In the genomic region with DNA sequence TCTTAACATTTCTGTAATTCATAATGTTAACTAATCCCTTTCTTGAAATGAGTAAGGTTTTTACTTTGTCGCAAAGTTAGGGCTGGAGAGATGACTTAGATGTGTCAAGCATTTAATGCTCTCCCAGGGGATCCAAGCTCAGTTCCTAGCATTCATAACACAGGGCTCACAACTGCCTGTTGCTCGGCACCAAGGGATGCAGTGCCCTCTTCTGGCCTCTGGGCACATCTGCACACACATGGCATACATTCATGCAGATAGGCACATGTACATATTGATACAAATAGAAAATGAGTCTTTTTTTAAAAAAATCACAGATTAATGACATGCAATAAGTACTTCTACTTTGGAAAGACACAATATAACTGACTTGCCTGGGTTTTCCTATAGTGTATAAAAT, we compare ENCODE assay signal across 27 mouse cellular contexts. TPM values are rescaled to one million over a fixed set of nuclear protein-coding genes. Genes with fewer than 3 reads are reported as not detected.
DNase-seq lines count a peak whose midpoint lies in the region; ATAC-seq and TF ChIP-seq lines count a peak whose summit lies in the region.
"Had no signal": no experiment of that assay in that cellular context is flagged by ENCODE, and none has a peak within 500 bp of the region (broad histone marks: within the 10 kb centered on the region; RNA-seq: fewer than 3 reads in every experiment).

No protein-coding gene starts in this region.

- H3K27ac ChIP-seq in intestine, postnatal 0 days (ENCODE audit: low read depth, low read length): no peak overlapping the region
- no peak overlapping the region for H3K27ac ChIP-seq in intestine, embryonic 15.5 days
- no peak overlapping the region for H3K27ac ChIP-seq in midbrain, postnatal 0 days (ENCODE audit: low read depth, low read length)
- no peak overlapping the region for H3K27ac ChIP-seq in midbrain, embryonic 16.5 days (ENCODE audit: low read length)
- no peak overlapping the region for H3K27ac ChIP-seq in stomach, postnatal 0 days (replicated peaks)
- H3K27ac ChIP-seq: forebrain, embryonic 12.5 days; heart, embryonic 10.5 days; hindbrain, embryonic 15.5 days; limb, embryonic 13.5 days; liver, embryonic 13.5 days; midbrain, embryonic 13.5 days; neural tube, embryonic 15.5 days had no signal

- peak; percentile 32 for TF ChIP-seq CTCF in intestine, postnatal 0 days (IDR thresholded peaks at IDR 0.05; ENCODE audit: low read depth)
- peak; percentile 26; the same call in 1 of the 2 replicates for TF ChIP-seq CTCF in midbrain, postnatal 0 days (IDR thresholded peaks at IDR 0.05)
- TF ChIP-seq CTCF in Patski (IDR thresholded peaks at IDR 0.05): peak; percentile 58
- TF ChIP-seq CTCF in stomach, postnatal 0 days (IDR thresholded peaks at IDR 0.05; ENCODE audit: low read depth): 0 out of 2 replicates have a peak, but pooled peaks have one; percentile 15

- H3K36me3 ChIP-seq in intestine, postnatal 0 days (ENCODE audit: control insufficient read depth, insufficient read depth): no peaks in the 10 kb centered on the region
- no peaks in the 10 kb centered on the region for H3K36me3 ChIP-seq in intestine, embryonic 15.5 days
- no peaks in the 10 kb centered on the region for H3K36me3 ChIP-seq in midbrain, postnatal 0 days (ENCODE audit: insufficient read depth, low read length)
- H3K36me3 ChIP-seq in midbrain, embryonic 16.5 days (ENCODE audit: control insufficient read depth, insufficient read depth, low read length): no peaks in the 10 kb centered on the region
- H3K36me3 ChIP-seq in stomach, postnatal 0 days (ENCODE audit: control insufficient read depth, insufficient read depth, low read length): no peaks in the 10 kb centered on the region
- H3K36me3 ChIP-seq: forebrain, embryonic 12.5 days; heart, embryonic 10.5 days; hindbrain, embryonic 15.5 days; limb, embryonic 13.5 days; liver, embryonic 13.5 days; midbrain, embryonic 13.5 days; neural tube, embryonic 15.5 days had no signal

- POLR2A ChIA-PET in Patski (lab: Charles Lee): no interaction called here

- no peak for ATAC-seq in intestine, postnatal 0 days
- ATAC-seq in intestine, embryonic 15.5 days: no peak
- ATAC-seq in midbrain, postnatal 0 days (ENCODE audit: low FRiP score): no peak
- ATAC-seq in midbrain, embryonic 16.5 days: no peak
- ATAC-seq in Patski: no peak
- no peak for ATAC-seq in stomach, postnatal 0 days (ENCODE audit: low FRiP score, low TSS enrichment)
- ATAC-seq: inflammation-experienced regulatory T-cells, adult 6 months; midbrain, embryonic 13.5 days had no signal

- WGBS in intestine, postnatal 0 days: 89% methylated on average over 2 of the region's 2 CpGs
- 89% methylated on average over 2 of the region's 2 CpGs for WGBS in intestine, embryonic 15.5 days
- 91% methylated on average over 2 of the region's 2 CpGs for WGBS in midbrain, postnatal 0 days
- WGBS in midbrain, embryonic 16.5 days: 87% methylated on average over 2 of the region's 2 CpGs
- WGBS in stomach, postnatal 0 days: 89% methylated on average over 2 of the region's 2 CpGs

- intact Hi-C loops in left cerebral cortex, postnatal 14 days (cut with DNase I): no loop called here

- in situ Hi-C loops in Patski (cut with MboI; ENCODE audit: low pct_unique_long_range_greater_than_20kb): no loop called here

- no peak overlapping the region for H3K9ac ChIP-seq in intestine, postnatal 0 days (ENCODE audit: low read depth, low read length)
- no peak overlapping the region for H3K9ac ChIP-seq in intestine, embryonic 15.5 days
- H3K9ac ChIP-seq in midbrain, postnatal 0 days (replicated peaks; ENCODE audit: low read length, poor library complexity, severe bottlenecking): no peak overlapping the region
- H3K9ac ChIP-seq in midbrain, embryonic 16.5 days (ENCODE audit: low read depth, low read length): no peak overlapping the region
- no peak overlapping the region for H3K9ac ChIP-seq in stomach, postnatal 0 days (ENCODE audit: low read length)
- H3K9ac ChIP-seq: forebrain, embryonic 12.5 days; hindbrain, embryonic 15.5 days; limb, embryonic 13.5 days; liver, embryonic 13.5 days; lung, embryonic 14.5 days; midbrain, embryonic 13.5 days; neural tube, embryonic 15.5 days had no signal

- no peaks in the 10 kb centered on the region for H3K4me1 ChIP-seq in intestine, postnatal 0 days (replicated peaks; ENCODE audit: control insufficient read depth, insufficient read depth, low read length)
- H3K4me1 ChIP-seq in intestine, embryonic 15.5 days (replicated peaks): no peaks in the 10 kb centered on the region
- H3K4me1 ChIP-seq in midbrain, postnatal 0 days (ENCODE audit: insufficient read depth, low read length): no peaks in the 10 kb centered on the region
- no peaks in the 10 kb centered on the region for H3K4me1 ChIP-seq in midbrain, embryonic 16.5 days (ENCODE audit: control insufficient read depth, insufficient read depth, low read length)
- H3K4me1 ChIP-seq in stomach, postnatal 0 days (replicated peaks; ENCODE audit: control insufficient read depth, insufficient read depth): no peaks in the 10 kb centered on the region
- H3K4me1 ChIP-seq: heart, embryonic 10.5 days; hindbrain, embryonic 15.5 days; limb, embryonic 13.5 days; liver, embryonic 13.5 days; neural tube, embryonic 15.5 days had no signal

- CTCF ChIA-PET in Patski (lab: Charles Lee): interaction anchor here (1.5 to 1.6 kb wide), 2 partner anchors 10 to 293 kb away, joined by 4 to 5 read pairs; a partner anchor contains a TSS

- H3K4me3 ChIP-seq in intestine, postnatal 0 days (ENCODE audit: low read depth, low read length): no peak overlapping the region
- no peak overlapping the region for H3K4me3 ChIP-seq in intestine, embryonic 15.5 days (replicated peaks)
- H3K4me3 ChIP-seq in midbrain, postnatal 0 days (ENCODE audit: low read depth, low read length): no peak overlapping the region
- H3K4me3 ChIP-seq in midbrain, embryonic 16.5 days (ENCODE audit: low read depth, low read length): no peak overlapping the region
- H3K4me3 ChIP-seq in stomach, postnatal 0 days (ENCODE audit: low read depth, low read length): no peak overlapping the region
- H3K4me3 ChIP-seq: forebrain, embryonic 12.5 days; heart, embryonic 10.5 days; hindbrain, embryonic 15.5 days; limb, embryonic 13.5 days; liver, embryonic 13.5 days; megakaryocyte, embryonic 14.5 days; midbrain, embryonic 13.5 days; neural tube, embryonic 15.5 days had no signal

- H3K27me3 ChIP-seq in intestine, postnatal 0 days (replicated peaks; ENCODE audit: control insufficient read depth, insufficient read depth, low read length): no peaks in the 10 kb centered on the region
- no peaks in the 10 kb centered on the region for H3K27me3 ChIP-seq in intestine, embryonic 15.5 days (replicated peaks)
- H3K27me3 ChIP-seq in midbrain, postnatal 0 days (ENCODE audit: insufficient read depth, low read length): no peaks in the 10 kb centered on the region
- no peaks in the 10 kb centered on the region for H3K27me3 ChIP-seq in midbrain, embryonic 16.5 days (ENCODE audit: control insufficient read depth, insufficient read depth, low read depth, low read length)
- no peaks in the 10 kb centered on the region for H3K27me3 ChIP-seq in Patski
- H3K27me3 ChIP-seq in stomach, postnatal 0 days (ENCODE audit: control insufficient read depth, insufficient read depth, low read length): no peaks in the 10 kb centered on the region
- H3K27me3 ChIP-seq: forebrain, embryonic 12.5 days; hindbrain, embryonic 15.5 days; limb, embryonic 13.5 days; liver, embryonic 13.5 days; megakaryocyte, embryonic 14.5 days; midbrain, embryonic 13.5 days; neural tube, embryonic 15.5 days had no signal

- TF ChIP-seq EP300 in stomach, postnatal 0 days (optimal IDR thresholded peaks at IDR 0.05): no peak

- no peaks in the 10 kb centered on the region for H3K9me3 ChIP-seq in intestine, postnatal 0 days (ENCODE audit: control insufficient read depth)
- no peaks in the 10 kb centered on the region for H3K9me3 ChIP-seq in intestine, embryonic 15.5 days
- H3K9me3 ChIP-seq in midbrain, postnatal 0 days (ENCODE audit: low read length): no peaks in the 10 kb centered on the region
- no peaks in the 10 kb centered on the region for H3K9me3 ChIP-seq in midbrain, embryonic 16.5 days (replicated peaks; ENCODE audit: control insufficient read depth, low read length, poor library complexity, severe bottlenecking)
- no peaks in the 10 kb centered on the region for H3K9me3 ChIP-seq in stomach, postnatal 0 days (ENCODE audit: control insufficient read depth, low read length)
- H3K9me3 ChIP-seq: forebrain, embryonic 12.5 days; heart, embryonic 10.5 days; hindbrain, embryonic 15.5 days; limb, embryonic 13.5 days; liver, embryonic 13.5 days; midbrain, embryonic 13.5 days; neural tube, embryonic 15.5 days had no signal

- H3K4me2 ChIP-seq in intestine, postnatal 0 days (replicated peaks; ENCODE audit: low read depth): no peak overlapping the region
- H3K4me2 ChIP-seq in intestine, embryonic 15.5 days (replicated peaks): no peak overlapping the region
- H3K4me2 ChIP-seq in midbrain, postnatal 0 days (ENCODE audit: low read depth, low read length, poor library complexity, severe bottlenecking): no peak overlapping the region
- H3K4me2 ChIP-seq in midbrain, embryonic 16.5 days (ENCODE audit: low read length): no peak overlapping the region
- no peak overlapping the region for H3K4me2 ChIP-seq in stomach, postnatal 0 days (replicated peaks; ENCODE audit: low read depth)
- H3K4me2 ChIP-seq: forebrain, embryonic 12.5 days; hindbrain, embryonic 15.5 days; limb, embryonic 13.5 days; liver, embryonic 13.5 days; lung, embryonic 14.5 days; midbrain, embryonic 13.5 days; neural tube, embryonic 15.5 days had no signal

- no peak for DNase-seq in midbrain, postnatal 0 days (ENCODE audit: low spot score)
- no peak for DNase-seq in Patski (ENCODE audit: low read depth, low spot score)
- no peak for DNase-seq in stomach, postnatal 0 days (ENCODE audit: low spot score)
- DNase-seq in left cerebral cortex, postnatal 14 days (ENCODE audit: low spot score in 2 of 2): no peak
- DNase-seq in layer of hippocampus, adult 11-12 months (ENCODE audit: low spot score): no peak
- DNase-seq: adrenal gland, adult 8-10 months; cerebellum, adult 2 months; cerebellum, postnatal 14 days; gastrocnemius, postnatal 14 days; kidney, adult 2 months; kidney, postnatal 36 days; liver, embryonic 13.5 days; lung, embryonic 14.5 days; lung, postnatal 36 days; spleen, adult 18-20 months; thymus, postnatal 4 days had no signal

RNA-seq across cellular contexts. Expression of a gene that starts 13.1 kb away (rescaled TPM):
- 922 and 974 TPM in 2 replicates for polyA plus RNA-seq in intestine, postnatal 0 days (2015; fragmentation: Nextera tagmentation; extraction: Ambion mirVana)
- 1,494 and 1,747 TPM in 2 replicates for polyA plus RNA-seq in intestine, embryonic 15.5 days (2015; fragmentation: Nextera tagmentation; extraction: Ambion mirVana)
- total RNA-seq in midbrain, postnatal 0 days (2014; rRNA removed): 327 and 404 TPM in 2 replicates
- polyA plus RNA-seq in midbrain, postnatal 0 days (2015; fragmentation: Nextera tagmentation; extraction: Ambion mirVana): 573 and 609 TPM in 2 replicates
- polyA plus RNA-seq in midbrain, embryonic 16.5 days (2015; fragmentation: Nextera tagmentation; extraction: Ambion mirVana): 652 and 731 TPM in 2 replicates
- 779 TPM for polyA plus RNA-seq in Patski (2021)
- 779 and 844 TPM in 2 replicates for polyA plus RNA-seq in stomach, postnatal 0 days (2015; fragmentation: Nextera tagmentation; extraction: Ambion mirVana)
- total RNA-seq in left cerebral cortex, postnatal 14 days (2021): 100 to 1,000 TPM; 169 to 177 TPM

RNA-seq across cellular contexts. Expression of a gene that starts 16.3 kb away (rescaled TPM):
- polyA plus RNA-seq in intestine, postnatal 0 days (2015; fragmentation: Nextera tagmentation; extraction: Ambion mirVana): 10.6 and 11.1 TPM in 2 replicates
- polyA plus RNA-seq in intestine, embryonic 15.5 days (2015; fragmentation: Nextera tagmentation; extraction: Ambion mirVana): 13.5 and 14.0 TPM in 2 replicates
- total RNA-seq in midbrain, postnatal 0 days (2014; rRNA removed): 23.1 and 24.3 TPM in 2 replicates
- polyA plus RNA-seq in midbrain, postnatal 0 days (2015; fragmentation: Nextera tagmentation; extraction: Ambion mirVana): 16.9 and 17.2 TPM in 2 replicates
- 13.4 and 14.3 TPM in 2 replicates for polyA plus RNA-seq in midbrain, embryonic 16.5 days (2015; fragmentation: Nextera tagmentation; extraction: Ambion mirVana)
- 16.6 TPM for polyA plus RNA-seq in Patski (2021)
- polyA plus RNA-seq in stomach, postnatal 0 days (2015; fragmentation: Nextera tagmentation; extraction: Ambion mirVana): 10.8 and 12.6 TPM in 2 replicates
- 10 to 100 TPM; 45.5 to 48.8 TPM for total RNA-seq in left cerebral cortex, postnatal 14 days (2021)
